Mouse (Mus musculus) stomach, embryonic 16.5 days (tissue): ENCODE data around the gene Olfr221. TPM values are rescaled to one million over a fixed set of nuclear protein-coding genes. Genes with fewer than 3 reads are reported as not detected.

Source experiments
- ATAC-seq: fragments of 200-750 bp; cut with Nextera tagmentation; 2 replicates; pipeline ENCODE4 v1.8.0; 2017; ENCODE audit warnings: moderate number of reproducible peaks, moderate TSS enrichment; ENCODE audit not compliant: insufficient read depth, low FRiP score
- H3K27ac ChIP-seq: fragments of 300-500 bp; sonication (generic); 2 replicates; pipeline ENCODE4 v1.5.1; 2014; ENCODE audit warnings: low read length
- H3K27me3 ChIP-seq: fragments of 300-500 bp; sonication (generic); 2 replicates; pipeline ENCODE4 v1.6.1; 2014; ENCODE audit warnings: low read length, control low read depth, mixed read lengths; ENCODE audit not compliant: control insufficient read depth, insufficient read depth
- H3K36me3 ChIP-seq: fragments of 300-500 bp; sonication (generic); 2 replicates; pipeline ENCODE4 v1.6.1; 2014; ENCODE audit warnings: low read length; ENCODE audit not compliant: control insufficient read depth, insufficient read depth
- H3K4me1 ChIP-seq: fragments of 300-500 bp; sonication (generic); 2 replicates; pipeline ENCODE4 v1.6.1; 2014; ENCODE audit warnings: low read length, control low read depth, mixed read lengths; ENCODE audit not compliant: control insufficient read depth, insufficient read depth
- H3K4me2 ChIP-seq: fragments of 300-500 bp; sonication (generic); 2 replicates; pipeline ENCODE4 v1.6.1; 2014; ENCODE audit warnings: low read depth, low read length, mixed read lengths
- H3K4me3 ChIP-seq: fragments of 300-500 bp; sonication (generic); replicated peaks from 2 replicates; pipeline ENCODE4 v1.5.1; 2014; ENCODE audit warnings: mild to moderate bottlenecking, low read length
- H3K9ac ChIP-seq: fragments of 300-500 bp; sonication (generic); 2 replicates; pipeline ENCODE4 v1.6.1; 2014; ENCODE audit warnings: low read length
- H3K9me3 ChIP-seq: fragments of 300-500 bp; sonication (generic); replicated peaks from 2 replicates; pipeline ENCODE4 v1.6.1; 2016; ENCODE audit warnings: low read length, control low read depth; ENCODE audit not compliant: control insufficient read depth
- WGBS: fragments of 180-500 bp; shearing (Covaris S2); extraction: QIAGEN DNeasy Blood & Tissue Kit; methylation state at CpG from one replicate; pipeline ENCODE4 v1.1.7; 2014; 5-methylcytosine and 5-hydroxymethylcytosine counted together
- polyA plus RNA-seq: library from polyadenylated mRNA; unstranded; fragments of >200 nt; fragmentation: Nextera tagmentation; extraction: Ambion mirVana; gene quantifications from 2 replicates; pipeline ENCODE4 v1.2.1, GENCODE M21; 2015

Gene Olfr221
- polyA plus RNA-seq, 1 experiment from 2014 or later: not detected

DNA sequence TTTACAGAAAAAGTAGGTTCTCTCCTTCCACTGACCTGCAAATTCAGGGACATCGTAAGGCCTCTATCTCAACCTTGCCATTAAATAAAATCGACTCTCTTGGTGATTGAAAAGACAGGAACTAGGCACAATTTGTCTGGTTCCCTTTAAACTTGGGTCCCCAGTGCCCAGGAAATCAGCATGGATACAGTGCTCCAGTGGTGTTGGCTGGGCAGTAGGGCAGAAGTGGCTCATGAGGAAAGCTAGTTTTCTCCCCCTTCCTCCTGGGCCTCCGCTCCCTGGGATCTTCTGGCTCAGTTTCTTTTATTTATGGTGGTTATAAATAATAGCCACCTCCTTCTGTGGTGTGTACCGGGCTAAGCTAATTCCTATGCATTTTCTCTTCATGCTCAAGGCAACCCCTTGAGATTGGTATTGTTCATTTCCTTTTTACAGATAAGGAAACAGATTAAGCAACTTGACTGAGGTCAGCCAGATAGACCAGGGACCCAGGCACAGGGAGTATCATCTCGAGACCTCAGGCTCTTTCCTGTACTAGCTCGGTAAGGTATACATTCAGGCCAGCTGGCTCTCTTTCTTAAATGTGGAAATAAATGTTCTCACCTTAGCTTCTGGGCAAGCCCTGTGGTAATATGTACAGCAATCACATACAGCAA, 26.7 kb downstream of the Olfr221 start, which contains the start of gene Tmem253:
Tmem253 (plus strand) TSS at position 214 of the 656 bp plus-strand sequence.
- 17% methylated on average over 6 of the region's 6 CpGs for WGBS
- Histone ChIP-seq H3K9me3 (no peaks in the 10 kb centered on the region), H3K36me3 (no peaks in the 10 kb centered on the region), H3K4me2 (peak within 1 kb of the TSS; percentile 82), H3K9ac (peak within 1 kb of the TSS; percentile 89), H3K4me1 (peaks cover 37% of the 10 kb centered on the region), H3K27me3 (no peaks in the 10 kb centered on the region), H3K4me3 (peak within 1 kb of the TSS; percentile 72), H3K27ac (peak within 1 kb of the TSS; percentile 96)
- no peak for ATAC-seq

DNA sequence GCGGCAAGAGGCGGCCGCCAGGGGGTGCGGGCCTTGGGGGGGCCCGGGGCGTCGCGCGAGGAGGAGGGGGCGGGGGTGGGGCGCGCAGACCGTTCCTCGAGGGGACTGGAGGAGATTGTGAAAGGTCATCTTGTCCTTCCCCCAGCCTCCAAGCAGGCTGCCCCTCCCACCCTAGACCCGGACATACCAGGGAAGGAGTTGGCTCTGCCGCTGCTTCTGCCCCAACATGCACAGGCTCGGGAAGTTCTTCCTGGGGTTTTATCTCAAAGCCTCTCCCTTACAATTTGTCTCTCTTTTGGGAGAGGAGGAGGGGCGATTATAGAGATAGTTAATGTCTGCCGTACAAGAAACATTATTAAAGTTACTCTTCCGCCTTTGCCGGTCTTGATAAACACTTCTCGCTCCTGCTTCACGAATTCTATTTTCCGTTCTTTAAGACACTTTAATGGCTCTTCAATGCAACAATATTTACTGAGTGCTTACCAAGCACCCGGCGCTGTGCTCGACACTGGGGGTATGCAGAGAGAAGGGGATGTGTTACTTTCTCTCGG, 27.4 kb downstream of the Olfr221 start:
- peaks cover 44% of the 10 kb centered on the region for H3K4me1 ChIP-seq
- no peaks in the 10 kb centered on the region for H3K36me3 ChIP-seq
- H3K27me3 ChIP-seq: no peaks in the 10 kb centered on the region
- H3K4me2 ChIP-seq: peak overlapping the region; percentile 82
- H3K4me3 ChIP-seq: peak overlapping the region; percentile 72
- WGBS: under 1% methylated on average over 23 of the region's 28 CpGs
- H3K9ac ChIP-seq: peak overlapping the region; percentile 89
- no peaks in the 10 kb centered on the region for H3K9me3 ChIP-seq
- ATAC-seq: peak; percentile 46
- H3K27ac ChIP-seq: peak overlapping the region; percentile 96

DNA sequence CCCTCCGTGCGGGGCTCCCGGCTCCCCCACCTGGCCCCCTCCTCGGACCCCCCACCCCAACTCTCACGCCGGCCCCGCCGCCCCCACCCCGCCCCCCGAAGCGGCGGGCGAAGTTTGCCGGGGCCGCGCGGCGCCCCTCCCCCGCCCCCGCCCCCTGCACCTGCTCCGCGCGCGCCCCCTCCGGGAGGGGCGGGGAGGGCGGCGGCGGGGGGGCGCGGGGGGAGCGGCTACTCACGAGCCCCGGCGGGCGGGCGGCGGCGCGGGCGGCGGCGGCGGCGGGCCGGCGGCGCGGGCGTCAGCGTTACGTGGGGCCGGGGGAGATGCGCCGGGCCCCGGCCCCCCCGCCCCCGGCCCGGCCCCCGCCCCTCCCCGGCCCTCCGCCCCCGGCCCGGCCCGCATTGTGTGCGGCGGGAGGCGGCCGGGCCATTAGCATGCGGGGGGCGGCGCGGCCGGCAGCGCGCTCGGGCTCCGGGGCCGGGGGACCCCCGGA, 27.9 kb downstream of the Olfr221 start:
- Histone ChIP-seq H3K4me2 (peak overlapping the region; percentile 82), H3K4me3 (peak overlapping the region; percentile 72), H3K9ac (peak overlapping the region; percentile 89), H3K4me1 (peaks cover 47% of the 10 kb centered on the region), H3K36me3 (no peaks in the 10 kb centered on the region), H3K27ac (peak overlapping the region; percentile 96), H3K9me3 (no peaks in the 10 kb centered on the region), H3K27me3 (no peaks in the 10 kb centered on the region)
- WGBS: 4% methylated on average over 14 of the region's 80 CpGs
- peak; percentile 27; the same call in 1 of the 2 replicates for ATAC-seq

DNA sequence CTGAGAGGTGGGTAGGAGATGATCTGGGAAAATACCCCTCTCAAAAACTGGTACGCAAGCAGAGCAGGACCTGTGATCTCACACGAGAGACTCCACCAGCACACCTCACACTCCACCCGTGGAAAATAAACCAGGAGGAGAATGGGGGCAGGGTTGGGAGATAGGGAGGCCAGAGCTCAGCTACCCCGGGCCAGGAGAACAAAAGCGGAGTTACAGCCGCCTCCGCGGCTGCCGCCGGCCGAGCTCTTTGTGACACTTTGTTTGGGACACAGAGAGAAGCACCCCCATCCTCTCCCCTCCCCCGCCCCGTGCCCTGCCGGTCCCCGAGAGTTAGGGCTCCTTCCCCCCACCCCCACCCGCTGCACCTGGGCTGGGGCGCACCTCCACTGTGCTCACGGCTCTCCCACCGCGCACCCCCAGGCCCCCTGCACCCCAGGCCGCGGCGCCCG, 28.5 kb downstream of the Olfr221 start:
- Histone ChIP-seq H3K4me1 (peaks cover 46% of the 10 kb centered on the region), H3K27ac (peak overlapping the region; percentile 96), H3K27me3 (no peaks in the 10 kb centered on the region), H3K9me3 (no peaks in the 10 kb centered on the region), H3K36me3 (no peaks in the 10 kb centered on the region), H3K9ac (peak overlapping the region; percentile 89), H3K4me3 (peak overlapping the region; percentile 72), H3K4me2 (peak overlapping the region; percentile 82)
- 1% methylated on average over 24 of the region's 24 CpGs for WGBS
- ATAC-seq: peak; percentile 23; the same call in 1 of the 2 replicates

DNA sequence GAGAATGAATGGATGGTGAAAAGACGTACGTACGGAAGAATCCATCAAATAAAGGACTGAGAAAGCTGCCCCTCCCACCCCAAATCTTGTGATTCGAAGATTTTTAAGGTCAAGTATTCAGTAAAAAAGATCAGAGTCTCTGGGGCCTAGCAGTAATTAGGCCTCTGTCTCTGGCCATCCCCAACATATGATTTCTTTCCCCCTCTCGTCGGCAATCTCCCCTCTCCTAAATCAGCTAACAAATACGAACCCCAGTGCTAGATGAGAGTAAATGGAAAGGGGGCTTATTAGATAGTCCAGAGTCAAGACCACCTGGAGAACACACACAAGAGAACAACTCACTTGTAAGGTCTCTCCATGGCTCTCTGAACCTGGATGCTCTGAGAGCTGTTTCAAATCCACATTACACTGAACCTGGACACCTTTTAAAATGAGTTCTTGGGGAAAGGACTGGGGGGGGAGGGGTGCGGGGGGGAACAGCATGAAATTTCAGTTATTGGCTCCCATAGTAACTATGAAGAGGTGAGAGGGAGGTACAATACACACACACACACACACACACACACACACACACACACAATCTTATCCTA, 29.1 kb downstream of the Olfr221 start:
- Histone ChIP-seq H3K4me1 (peaks cover 42% of the 10 kb centered on the region), H3K36me3 (no peaks in the 10 kb centered on the region), H3K4me3 (peak overlapping the region; percentile 72), H3K9ac (peak overlapping the region; percentile 89; the same call in 1 of the 2 replicates), H3K27ac (peak overlapping the region; percentile 96; the same call in 1 of the 2 replicates), H3K27me3 (no peaks in the 10 kb centered on the region), H3K4me2 (peak overlapping the region; percentile 82), H3K9me3 (no peaks in the 10 kb centered on the region)
- ATAC-seq: no peak
- WGBS: 54% methylated on average over 8 of the region's 8 CpGs

DNA sequence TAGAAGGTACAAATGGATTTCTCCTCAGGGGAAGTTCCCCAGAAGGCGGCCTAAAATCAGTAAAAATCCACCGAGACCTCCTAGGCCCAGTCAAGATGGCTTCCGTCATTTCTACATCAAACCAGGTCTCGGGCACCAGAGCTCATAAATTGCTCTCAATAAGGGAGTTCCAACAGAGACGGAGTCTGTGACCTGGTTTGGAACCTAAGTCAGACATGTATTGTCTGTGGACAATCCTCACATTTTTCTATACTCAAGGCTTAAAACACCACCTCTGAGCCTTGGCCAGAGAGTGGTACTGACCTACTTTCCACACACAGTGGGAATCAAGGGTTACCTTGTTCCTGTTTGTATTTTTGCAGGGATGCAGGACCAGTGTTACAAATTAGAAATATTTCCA, 29.7 kb downstream of the Olfr221 start:
- Histone ChIP-seq H3K4me2 (no peak overlapping the region), H3K36me3 (no peaks in the 10 kb centered on the region), H3K9me3 (no peaks in the 10 kb centered on the region), H3K9ac (no peak overlapping the region), H3K27ac (no peak overlapping the region), H3K27me3 (no peaks in the 10 kb centered on the region), H3K4me1 (peaks cover 42% of the 10 kb centered on the region), H3K4me3 (no peak overlapping the region)
- 68% methylated on average over 5 of the region's 5 CpGs for WGBS
- no peak for ATAC-seq

DNA sequence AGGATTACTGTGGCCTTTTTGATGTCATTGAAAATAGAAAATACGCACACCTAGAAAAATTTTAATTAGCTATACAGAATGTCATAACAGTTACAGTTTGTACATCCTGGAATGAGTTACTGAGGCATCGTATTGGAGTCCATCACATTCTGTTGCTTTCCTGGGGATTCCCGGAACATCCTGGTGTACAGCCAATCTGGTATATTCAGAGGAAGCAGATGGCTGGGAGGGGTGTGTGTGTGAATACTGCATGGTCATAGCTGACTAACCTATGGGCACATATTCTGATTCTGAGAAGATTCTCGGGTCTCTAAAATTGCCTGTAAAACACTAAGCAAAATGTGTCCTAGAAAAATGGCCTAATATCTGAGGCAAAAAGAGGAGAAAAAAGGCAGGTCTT, 30.2 kb downstream of the Olfr221 start:
- H3K9me3 ChIP-seq: no peaks in the 10 kb centered on the region
- peaks cover 42% of the 10 kb centered on the region for H3K4me1 ChIP-seq
- 65% methylated on average over 4 of the region's 4 CpGs for WGBS
- no peak overlapping the region for H3K27ac ChIP-seq
- no peaks in the 10 kb centered on the region for H3K36me3 ChIP-seq
- no peaks in the 10 kb centered on the region for H3K27me3 ChIP-seq
- H3K4me3 ChIP-seq: no peak overlapping the region
- H3K9ac ChIP-seq: no peak overlapping the region
- ATAC-seq: no peak
- H3K4me2 ChIP-seq: no peak overlapping the region

DNA sequence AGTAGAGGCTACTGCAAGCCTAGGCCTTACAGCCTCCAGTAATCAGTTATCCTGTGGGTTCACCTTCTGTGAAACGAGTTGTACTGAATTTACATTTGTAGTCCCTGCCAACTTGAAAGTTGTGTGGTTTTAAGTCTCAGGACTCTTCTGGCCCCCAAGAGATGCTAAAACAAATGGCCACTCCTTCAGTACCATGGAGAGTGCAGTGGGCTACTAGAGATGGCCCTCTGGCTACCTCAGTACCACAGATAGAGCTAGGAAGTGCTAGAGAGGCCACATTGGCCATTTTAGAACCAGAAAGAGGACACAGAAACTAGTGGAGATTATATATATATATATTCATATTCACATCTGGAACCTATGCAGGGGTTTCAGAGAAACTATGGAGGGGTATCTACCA, 30.6 kb downstream of the Olfr221 start:
- Histone ChIP-seq H3K4me1 (peaks cover 38% of the 10 kb centered on the region), H3K4me2 (no peak overlapping the region), H3K9me3 (no peaks in the 10 kb centered on the region), H3K9ac (no peak overlapping the region), H3K27me3 (no peaks in the 10 kb centered on the region), H3K27ac (no peak overlapping the region; the same call in 1 of the 2 replicates), H3K36me3 (no peaks in the 10 kb centered on the region), H3K4me3 (no peak overlapping the region)
- ATAC-seq: no peak
- WGBS: 60% methylated on average over 1 of the region's 1 CpGs
